Mouse (Mus musculus) adrenal gland, postnatal 4 days (tissue): ENCODE results near the gene Psat1. TPM values are rescaled to one million over a fixed set of nuclear protein-coding genes. Genes with fewer than 3 reads are reported as not detected.
A peak's percentile ranks its signal among the peaks of the same experiment; 100 is the strongest.

Experiments
- DNase-seq, 2 experiments: peaks; one replicate each; pipeline ENCODE4 v3.0.0; 2021 to 2022; ENCODE audit warnings: low spot score in 2 of 2, mixed read lengths in 2 of 2
- long read RNA-seq, 2 experiments: library from polyadenylated mRNA; stranded (forward); transcript quantifications; one replicate each; pipeline ENCODE4 v2.0.0; 2021
- total RNA-seq, 2 experiments: library from RNA; stranded (reverse); gene quantifications; 2 replicates each; pipeline ENCODE4 v1.2.3; 2021

Gene Psat1
- 10 to 100 TPM; 63.3 to 69.9 TPM for total RNA-seq
- long read RNA-seq, experiment 1, transcript Psat1-201 (9 exons, 2,617 nt), result major isoform, 59 of 64 reads
- long read RNA-seq, experiment 1, partial matches to known transcripts, result 4 of 64 reads
- long read RNA-seq, experiment 1, other reads (novel, unspliced or antisense), result 0 of 64 reads
- long read RNA-seq, experiment 2, transcript Psat1-201 (9 exons, 2,617 nt), result major isoform, 110 of 118 reads
- long read RNA-seq, experiment 2, partial matches to known transcripts, result 6 of 118 reads
- long read RNA-seq, experiment 2, other reads (novel, unspliced or antisense), result 0 of 118 reads

DNA sequence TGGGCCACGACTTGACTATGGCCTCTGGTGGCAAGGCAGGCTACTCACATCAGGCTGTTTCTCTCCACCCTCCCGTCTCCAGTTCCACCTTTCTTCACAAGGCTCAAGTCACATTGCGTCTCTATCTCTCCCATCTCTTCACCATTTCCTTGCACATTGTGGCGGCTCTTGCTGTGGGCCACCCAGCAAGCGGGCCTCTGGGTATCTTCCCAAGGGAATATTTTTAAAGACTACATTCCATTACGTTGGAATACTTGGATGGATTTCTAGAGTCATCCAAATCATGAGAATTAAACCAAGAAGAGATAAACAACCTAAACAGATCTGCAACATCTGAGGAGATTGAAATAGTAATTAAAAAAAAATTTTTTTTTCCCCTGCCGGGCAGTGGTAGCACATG, at the start of gene Psat1:
Psat1 (minus strand) TSS at position 101 of the 400 bp plus-strand sequence.
- DNase-seq, result no peak

DNA sequence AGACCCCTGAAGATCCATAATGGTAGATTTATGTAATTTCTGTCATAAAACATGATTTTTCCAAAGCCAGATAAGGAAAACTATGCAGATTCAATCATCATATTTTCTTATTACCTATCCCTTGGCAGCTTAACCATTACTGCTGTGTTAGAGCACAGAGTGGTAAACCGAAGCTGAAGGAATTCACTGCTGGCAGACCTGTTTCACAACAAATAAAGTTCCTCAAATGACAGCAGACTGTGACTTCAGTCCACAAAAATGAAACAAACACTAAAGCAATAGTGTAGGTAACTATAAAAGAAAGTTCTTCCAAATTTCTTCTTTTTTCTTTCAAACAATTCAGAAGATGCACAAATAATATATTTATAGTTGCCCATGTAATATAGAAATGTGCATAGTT, 43.0 kb upstream of the Psat1 start:
- DNase-seq, result no peak

DNA sequence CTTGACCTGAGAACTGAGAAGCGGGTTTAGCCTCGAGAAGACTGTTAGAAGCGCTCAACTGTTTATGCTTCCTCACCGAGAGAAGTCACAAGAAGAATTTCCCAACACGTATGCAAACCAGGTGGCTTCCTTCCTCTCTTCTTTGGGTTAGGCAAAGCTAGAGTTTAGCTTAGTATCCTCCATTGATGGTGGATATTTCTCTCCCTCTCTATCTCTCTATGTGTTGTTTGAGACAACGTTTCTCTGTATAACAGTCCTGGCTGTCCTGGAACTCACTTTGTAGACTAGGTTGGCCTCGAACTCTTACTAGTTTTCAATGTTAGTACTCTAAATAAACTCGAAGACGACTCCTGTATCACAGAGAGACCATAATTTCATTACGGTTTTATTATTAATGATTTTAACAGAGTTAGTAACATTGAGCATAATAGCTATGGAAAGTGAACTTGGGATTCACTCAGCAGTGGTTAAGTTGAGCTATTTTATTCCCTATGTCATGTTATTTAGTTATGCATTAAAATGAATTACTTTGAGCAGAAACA, 38.1 kb upstream of the Psat1 start:
- no peak for DNase-seq

DNA sequence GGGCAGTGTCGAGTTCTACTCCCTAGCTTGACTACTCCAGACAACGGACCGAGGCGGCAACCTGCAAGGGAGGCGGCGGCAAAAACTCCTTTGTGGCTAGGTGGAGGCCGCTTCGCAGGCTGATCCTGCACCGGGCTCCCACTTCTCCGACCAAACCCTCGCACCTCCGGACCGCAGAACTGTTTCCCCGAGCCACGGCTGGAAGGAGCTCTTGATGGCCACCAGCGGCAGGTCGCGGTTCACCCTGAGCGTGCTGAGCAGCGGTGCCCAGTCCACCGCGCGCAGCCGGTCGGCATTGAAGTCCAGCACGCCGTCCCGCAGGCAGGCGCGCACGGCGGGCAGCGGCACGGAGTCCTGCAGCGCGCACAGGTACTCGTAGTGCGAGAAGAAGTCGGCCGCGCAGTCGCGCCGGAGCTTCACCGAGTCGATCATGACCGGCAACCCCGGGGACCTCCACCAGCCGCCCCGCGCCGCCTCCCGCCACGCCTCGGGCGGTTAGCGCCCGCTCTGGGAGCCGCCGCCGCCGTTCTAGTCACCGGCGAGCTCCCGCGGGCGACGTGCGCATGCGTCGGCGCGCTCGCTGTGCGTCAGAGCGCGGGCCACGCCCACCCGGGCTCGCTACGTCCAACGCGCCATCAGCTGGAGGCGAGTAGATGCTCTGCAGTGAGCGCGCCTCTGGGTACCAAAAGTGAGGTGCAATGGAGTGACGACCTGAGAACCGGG, 37.5 kb upstream of the Psat1 start, which contains the start of gene Cep78:
Cep78 (minus strand) TSS at position 541 of the 723 bp plus-strand sequence.
- peak; percentile 75 to 76 for DNase-seq

DNA sequence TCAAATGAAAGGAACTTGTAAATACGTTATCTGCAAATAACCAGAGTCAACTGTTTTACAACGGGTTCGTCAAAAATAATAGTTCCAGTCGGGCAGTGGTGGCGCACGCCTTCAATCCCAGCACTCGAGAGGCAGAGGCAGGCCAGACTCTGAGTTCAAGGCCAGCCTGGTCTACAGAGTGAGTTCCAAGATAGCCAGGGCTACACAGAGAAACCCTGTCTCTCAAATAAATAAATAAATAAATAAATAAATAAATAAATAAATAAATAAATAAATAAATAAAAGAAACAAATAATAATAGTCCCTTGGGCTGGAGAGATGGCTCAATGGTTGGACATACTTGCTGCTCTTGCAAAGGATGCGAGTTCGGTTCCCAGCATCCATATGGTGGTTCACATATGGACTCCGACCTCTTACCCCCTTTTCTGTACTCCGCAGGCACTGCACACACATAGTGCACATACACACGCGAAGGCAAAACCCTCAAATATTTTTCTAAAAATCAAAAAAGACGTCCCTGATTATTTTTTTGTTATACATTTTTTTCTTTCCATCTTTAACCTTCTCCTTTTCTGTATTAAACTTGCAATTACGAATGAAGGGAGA, 36.7 kb upstream of the Psat1 start:
- no peak for DNase-seq

DNA sequence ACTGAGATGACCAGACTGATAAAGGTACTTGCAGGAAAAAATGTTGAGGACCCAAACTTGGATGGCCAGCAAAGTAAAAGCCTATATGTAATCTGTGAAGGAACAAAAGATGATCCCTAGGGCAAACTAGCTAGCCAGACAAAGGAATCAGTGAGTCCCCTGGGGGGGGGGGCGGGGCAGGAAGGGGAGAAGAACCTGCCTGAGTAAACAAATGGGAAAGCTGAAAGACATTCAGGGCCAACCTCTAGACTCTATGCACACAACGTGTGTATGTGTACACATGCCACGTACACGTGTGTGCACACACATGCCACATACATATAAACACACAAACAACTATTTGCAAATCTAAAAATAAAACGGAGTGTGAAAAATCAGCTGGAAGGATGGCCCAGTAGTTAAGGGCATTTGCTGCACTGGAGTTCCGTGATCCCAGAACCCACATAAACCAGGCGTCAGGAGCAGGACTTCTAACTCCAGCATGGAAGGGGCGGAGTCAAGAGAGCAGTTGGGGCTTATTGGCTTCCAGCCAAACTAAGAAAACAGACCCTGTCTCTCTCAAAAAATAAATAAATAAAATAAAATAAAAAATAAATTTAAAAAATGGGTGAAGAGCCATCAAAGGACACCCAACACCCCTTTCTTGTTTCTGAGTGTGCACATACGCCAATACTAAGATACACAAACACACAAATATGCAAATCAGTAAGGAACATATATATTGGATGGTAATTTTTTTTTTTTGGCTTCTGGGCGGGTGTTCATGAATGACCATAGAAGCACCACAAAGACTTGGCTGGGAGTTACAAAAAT, 36.0 kb upstream of the Psat1 start:
- no peak for DNase-seq

DNA sequence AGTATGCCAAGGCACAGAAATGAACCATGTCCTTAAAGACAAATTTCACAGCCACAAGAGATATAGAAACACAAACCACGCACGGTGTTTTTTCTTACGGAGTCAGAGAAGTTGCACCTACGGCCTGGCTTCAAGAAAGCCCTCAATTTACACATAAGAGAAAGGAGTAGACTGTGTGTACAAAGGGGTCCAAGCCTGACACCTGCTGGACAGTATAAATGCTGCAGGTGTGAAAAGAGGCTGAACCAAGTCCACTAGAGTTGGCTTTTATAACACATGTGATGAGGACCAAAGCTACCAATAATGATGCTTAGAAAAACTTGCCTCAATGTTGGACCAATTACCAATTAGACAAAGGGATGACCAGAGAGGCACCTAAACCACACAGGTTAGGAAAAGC, 34.7 kb upstream of the Psat1 start:
- no peak for DNase-seq

DNA sequence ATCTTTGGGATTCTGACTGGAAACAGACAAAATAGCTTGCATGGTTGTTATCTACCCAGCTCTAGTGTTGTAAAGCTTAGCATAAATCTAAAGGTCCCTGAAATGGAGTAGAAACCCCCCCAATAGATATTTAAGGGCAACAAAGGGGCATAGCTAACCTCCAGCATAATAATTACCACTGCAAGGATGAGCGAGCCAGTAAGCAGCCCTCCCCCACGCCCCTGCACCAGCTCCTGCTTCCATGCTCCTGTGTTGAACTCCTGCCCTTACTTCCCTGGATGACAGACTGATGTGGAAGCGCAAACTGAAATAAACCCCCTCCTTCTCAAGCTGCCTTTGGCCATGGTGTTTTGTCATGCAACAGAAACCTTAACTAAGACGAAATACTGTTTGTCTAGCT, 26.2 kb upstream of the Psat1 start:
- DNase-seq, result no peak

DNA sequence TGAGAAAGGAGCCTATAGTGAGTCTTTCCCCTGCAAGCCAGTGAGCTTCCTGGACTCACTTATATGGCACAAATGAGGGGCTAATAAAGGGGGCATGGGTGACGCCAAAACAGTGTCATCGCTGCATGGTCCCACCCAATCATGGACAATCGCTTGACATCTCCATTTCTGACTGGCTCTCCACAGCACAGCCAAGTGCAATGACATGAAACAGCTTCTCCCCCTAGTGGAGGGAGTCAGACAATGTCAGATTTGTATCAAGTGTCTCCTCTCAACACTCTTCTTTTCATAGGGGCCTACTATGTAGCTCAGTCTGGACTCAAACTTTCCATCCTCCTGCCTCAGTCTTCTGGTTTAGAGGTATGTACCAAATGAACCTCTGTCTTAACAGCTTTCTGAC, 17.9 kb upstream of the Psat1 start:
- DNase-seq, result no peak

DNA sequence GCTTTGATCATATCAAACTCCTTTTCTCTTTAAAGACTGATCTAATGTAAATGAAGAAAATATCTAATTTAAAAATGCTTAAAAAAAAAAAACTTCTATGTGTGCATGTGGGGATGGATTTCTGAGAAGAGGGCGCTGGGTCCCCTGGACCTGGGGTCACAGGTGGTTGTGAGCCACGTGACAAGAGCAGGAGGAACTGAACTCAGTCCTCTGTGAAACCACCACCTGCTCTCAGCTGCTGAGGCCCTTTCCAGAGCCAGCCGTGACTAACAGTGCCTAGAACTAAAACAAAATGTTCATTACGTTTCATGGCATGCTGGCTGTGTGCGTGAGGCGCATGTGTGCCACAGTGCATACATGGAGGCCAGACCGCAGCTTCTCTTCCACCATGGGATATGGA, 17.4 kb upstream of the Psat1 start:
- DNase-seq, result no peak

DNA sequence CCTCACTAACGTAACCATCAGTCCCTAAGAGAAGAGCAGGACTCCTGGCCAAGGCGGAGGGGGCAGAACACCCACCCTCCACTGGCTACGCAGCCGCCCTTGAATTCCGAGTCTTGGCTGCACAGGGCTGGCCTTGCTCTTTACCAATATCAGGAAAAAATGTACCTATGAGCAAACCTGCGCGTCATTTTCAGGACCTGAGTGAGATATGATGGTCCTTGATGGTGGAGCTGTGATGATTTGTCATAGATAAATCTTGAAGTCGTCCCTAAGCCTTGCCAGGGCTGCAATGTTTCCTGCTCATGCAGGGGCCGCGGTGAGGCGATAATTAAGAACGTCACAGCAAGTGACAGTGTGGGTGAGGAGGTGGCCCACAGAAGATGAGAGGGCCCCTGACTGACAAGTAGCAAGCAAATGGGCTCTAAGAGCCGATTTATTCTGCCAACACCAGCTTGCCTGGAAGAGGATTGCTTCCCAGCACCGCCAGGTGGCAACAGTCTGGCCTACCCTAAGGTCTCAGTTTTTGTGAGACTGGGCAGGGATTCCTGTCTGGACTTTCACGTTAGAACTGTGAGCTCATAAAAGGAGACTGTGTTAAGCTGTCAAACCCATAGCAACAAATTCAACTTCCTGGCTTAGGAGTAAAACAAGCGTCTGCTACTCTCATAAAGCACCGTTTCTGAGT, 16.0 kb upstream of the Psat1 start:
- DNase-seq, result no peak

DNA sequence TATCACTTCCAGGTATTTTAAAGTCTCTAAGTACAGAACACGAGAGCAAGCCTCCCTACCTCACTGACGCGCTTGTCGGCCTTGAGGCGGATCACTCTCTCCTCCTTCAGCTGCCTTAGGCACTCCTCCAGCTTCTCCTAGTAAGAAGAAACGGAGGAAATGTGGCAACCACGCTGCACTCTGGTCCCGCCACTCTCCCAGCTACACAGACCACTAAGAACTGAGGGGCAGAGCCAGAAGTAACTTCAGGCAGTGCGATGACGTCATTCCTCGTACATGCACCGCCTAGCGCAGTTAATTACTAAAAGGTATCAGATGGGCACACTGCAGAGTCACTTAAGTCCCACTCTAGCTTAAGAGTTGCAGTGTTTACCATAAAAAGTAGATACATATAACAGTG, 15.2 kb upstream of the Psat1 start:
- no peak for DNase-seq

DNA sequence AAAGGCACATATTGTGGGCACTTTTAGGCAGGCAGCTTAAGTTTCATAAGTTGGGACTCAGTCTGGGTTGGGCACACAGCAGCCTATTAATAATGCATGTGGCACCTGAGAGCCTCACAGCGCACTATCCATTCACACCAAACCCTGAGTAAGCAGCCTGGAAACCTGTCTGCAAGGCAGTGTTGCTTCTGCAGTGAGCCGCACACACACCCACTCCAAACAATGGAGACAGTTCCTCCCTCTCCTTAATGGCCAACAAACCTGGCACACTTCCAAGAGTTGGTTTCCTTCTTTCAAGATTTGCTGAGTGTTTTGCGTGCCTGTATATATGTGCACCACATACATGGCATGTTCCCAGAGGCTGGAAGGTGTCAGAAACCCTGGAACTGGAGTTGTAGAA, 3.1 kb upstream of the Psat1 start:
- no peak for DNase-seq

DNA sequence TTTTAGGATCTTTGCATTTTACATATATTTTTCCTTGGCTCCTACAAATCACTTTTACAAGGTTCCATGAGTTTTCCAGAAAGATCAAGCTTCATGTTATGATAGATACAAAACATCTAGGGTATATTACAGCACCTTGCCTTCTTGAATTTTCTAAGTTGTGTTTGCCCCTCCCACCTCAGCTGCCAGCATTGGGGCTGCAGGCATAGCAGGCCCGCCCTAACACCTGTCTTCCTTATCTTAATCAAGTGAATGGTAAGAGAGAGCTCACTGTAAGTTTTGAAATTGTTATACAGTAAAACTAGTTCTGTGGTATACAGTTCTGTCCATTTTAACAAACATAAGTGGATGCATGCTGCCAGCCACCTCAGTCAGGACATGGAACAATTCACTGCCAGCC, 1.7 kb upstream of the Psat1 start:
- DNase-seq, result no peak

DNA sequence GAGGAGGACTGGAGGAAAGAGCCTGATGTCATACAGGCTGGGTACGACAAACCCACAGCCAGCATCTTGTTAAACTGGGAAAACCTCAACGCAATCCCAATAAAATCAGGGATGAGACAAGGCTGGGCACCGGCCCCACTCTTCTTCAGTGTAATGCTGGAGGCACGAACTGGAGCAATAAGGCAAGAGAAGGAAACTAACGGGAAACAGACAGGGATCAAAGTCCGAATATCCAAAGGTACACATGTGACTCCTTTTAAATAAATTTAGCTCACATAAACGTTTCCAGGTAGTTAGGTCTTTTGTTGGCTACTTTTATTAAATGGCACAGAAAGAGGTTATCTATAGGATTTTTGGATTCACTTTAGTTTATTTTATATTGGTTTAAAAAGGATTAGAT, 1.3 kb upstream of the Psat1 start:
- DNase-seq, result no peak

DNA sequence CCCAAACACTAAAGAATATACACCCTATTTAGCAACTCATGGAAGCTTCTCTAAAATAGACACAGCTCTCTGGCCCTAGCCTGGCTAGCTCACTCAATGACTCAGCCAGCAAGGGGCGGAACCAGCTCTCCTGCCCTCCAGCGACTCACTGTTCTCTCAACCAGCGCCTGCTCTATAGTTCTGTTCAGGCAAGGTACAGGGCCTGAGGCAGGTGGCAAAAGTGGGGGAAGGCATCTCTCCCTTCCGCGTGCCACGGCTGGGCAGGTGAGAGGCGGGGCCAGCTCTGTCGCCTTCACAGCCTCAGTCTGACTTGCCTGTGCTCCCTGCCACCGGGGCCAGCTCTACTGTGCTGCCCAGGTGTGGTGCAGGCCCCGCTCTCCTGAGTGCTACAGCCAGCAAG, 474 bp downstream of the Psat1 start:
- no peak for DNase-seq

DNA sequence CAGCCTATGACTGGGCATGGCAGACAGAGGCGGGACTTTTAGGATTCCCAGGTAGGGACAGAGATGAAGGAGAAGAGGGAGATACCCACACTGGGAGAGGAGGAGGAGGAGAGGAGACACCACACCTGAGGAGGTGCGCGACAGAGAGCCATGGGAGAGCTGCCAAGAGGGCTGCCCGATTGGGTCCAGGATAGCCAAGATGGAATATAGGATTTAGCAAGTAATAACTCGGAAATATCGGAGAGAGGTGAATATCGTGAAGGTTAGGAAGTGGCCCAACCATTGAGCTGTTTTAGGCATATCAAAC, 4.1 kb downstream of the Psat1 start:
- DNase-seq, result no peak

DNA sequence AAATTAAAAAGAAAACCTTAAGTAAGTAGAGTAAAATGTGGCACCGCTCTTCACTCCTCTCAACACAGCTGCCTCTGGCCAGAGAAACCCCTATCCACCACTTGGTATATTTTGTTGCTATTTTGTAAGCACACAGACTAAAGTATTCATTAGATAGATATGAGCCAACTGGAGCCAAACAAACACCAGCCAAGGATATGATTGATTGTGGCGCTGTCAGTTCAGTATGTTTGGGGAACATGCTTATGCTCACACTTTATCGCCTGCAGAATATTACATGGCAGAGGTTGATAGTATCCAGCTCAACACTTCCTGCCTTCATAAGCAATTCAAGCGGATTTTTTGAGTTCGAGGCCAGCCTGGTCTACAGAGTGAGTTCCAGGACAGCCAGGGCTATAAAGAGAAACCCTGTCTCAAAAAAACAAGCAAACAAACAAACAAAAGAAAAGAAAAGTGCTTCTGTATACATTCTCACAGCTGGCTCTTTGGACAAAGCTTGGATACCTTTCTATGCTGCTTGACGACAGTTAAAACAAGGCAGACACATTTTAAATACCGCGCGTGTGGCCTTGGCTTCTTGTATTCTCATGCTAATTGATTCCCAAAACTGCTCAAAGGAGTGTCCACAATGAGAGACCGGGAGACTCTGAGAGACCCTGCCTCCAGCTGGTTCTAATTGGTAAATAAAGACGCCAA, 4.6 kb downstream of the Psat1 start:
- no peak for DNase-seq

DNA sequence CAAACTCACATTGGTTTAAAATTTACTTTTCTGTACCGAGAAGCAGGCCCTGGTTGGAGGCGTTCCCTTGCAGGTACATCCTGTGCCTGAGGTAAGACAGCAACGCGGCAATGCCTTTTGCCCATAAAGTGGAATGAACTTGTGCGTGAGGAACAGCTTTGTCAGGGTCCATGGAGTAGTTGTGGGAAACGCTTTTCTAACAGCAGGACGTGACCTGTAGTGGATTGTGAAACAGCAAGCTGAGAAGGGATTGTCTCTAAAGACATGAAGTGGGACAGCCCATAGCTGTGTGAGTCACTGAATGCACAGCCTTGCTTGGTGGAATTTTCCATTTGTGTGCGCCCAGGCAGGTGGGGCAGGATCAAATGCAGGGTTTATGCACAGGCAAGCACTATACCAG, 5.7 kb downstream of the Psat1 start:
- no peak for DNase-seq

DNA sequence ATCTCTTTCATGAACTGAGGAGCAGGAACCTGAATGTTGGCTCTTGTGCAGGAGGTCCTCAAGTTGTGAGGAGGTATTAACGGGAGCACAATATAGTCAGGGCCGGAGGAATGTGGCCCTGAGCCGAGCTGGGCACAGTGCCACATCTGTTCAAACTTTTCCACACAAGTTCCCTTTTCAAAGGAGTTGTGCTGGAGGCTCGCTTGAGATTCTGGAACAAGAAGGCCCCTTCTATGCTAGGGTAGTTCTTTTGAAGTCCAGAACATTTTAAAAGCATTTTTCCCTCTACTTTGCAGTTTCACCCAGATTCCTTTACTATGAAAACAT, 21.5 kb downstream of the Psat1 start:
- DNase-seq, result peak; percentile 50 to 53
